Mouse (Mus musculus) ES-Bruce4 (cell line): ENCODE data around the gene Slc39a13.

ENCODE experiments used
- CTCF ChIP-seq: IDR thresholded peaks from one replicate; pipeline ENCODE4 v1.8.1; 2011; ENCODE audit warnings: low read depth, low read length
- EP300 ChIP-seq: IDR thresholded peaks from 2 replicates; pipeline ENCODE4 v1.6.1; 2011; ENCODE audit warnings: low read depth, low read length; ENCODE audit not compliant: insufficient read depth
- POLR2A ChIP-seq: IDR thresholded peaks from one replicate; pipeline ENCODE4 v1.8.1; 2011; ENCODE audit warnings: low read length; ENCODE audit not compliant: insufficient read depth

DNA sequence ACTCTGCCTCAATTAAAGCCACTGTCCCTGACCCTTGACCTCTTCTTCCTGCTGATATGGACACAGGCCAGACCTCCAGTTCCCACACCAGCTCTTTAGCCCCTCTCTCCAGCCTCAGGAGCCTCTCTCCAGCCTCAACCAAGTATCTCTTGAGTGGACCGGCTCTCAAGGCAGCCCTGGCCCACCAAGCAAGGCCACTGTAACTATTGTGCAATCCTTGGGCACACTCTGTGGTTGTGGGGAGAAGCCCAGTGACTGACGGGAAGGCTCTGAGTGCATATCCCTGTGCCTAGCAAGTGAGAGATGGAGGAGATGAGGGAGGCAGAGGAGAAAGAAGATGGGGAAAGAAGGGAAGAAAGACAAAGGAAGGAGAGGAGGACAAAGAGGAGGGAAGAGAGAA lies 27.9 kb upstream of the Slc39a13 start:
- no peak for TF ChIP-seq POLR2A
- no peak for TF ChIP-seq CTCF
- no peak for TF ChIP-seq EP300
